15 mouse cellular contexts compared by ENCODE assay signal in genomic region chr3:69813005-69813695, GRCm38 (mm10). TPM values are rescaled to one million over a fixed set of nuclear protein-coding genes. Genes with fewer than 3 reads are reported as not detected.
"Had no signal": no experiment of that assay in that cellular context is flagged by ENCODE, and none has a peak within 500 bp of the region (broad histone marks: within the 10 kb centered on the region; RNA-seq: fewer than 3 reads in every experiment).

No protein-coding gene starts in this region.

- DNase-seq: kidney, adult 9 months; kidney, postnatal 10 days; kidney, postnatal 4 days; liver; liver, embryonic 13.5 days; liver, postnatal 0 days; midbrain, embryonic 14.5 days; retina, postnatal 1 day had no signal

- H3K36me3 ChIP-seq: limb, embryonic 12.5 days; liver, embryonic 13.5 days; midbrain, embryonic 10.5 days; neural tube, embryonic 12.5 days had no signal

- H3K27ac ChIP-seq: layer of hippocampus, adult 2 months; limb, embryonic 12.5 days; liver, embryonic 13.5 days; midbrain, embryonic 10.5 days; neural tube, embryonic 12.5 days had no signal

- ATAC-seq: liver, postnatal 0 days had no signal

- H3K4me1 ChIP-seq: liver, embryonic 13.5 days; midbrain, embryonic 10.5 days; neural tube, embryonic 12.5 days had no signal

- H3K4me2 ChIP-seq: limb, embryonic 12.5 days; liver, embryonic 13.5 days; neural tube, embryonic 12.5 days had no signal

- H3K9me3 ChIP-seq: limb, embryonic 12.5 days; liver, embryonic 13.5 days; midbrain, embryonic 10.5 days; neural tube, embryonic 12.5 days had no signal

- H3K9ac ChIP-seq: limb, embryonic 12.5 days; liver, embryonic 13.5 days; liver, postnatal 0 days; neural tube, embryonic 12.5 days had no signal

- H3K27me3 ChIP-seq: limb, embryonic 12.5 days; liver, embryonic 13.5 days; neural tube, embryonic 12.5 days had no signal

- H3K4me3 ChIP-seq: layer of hippocampus, adult 2 months; limb, embryonic 12.5 days; liver, embryonic 13.5 days; midbrain, embryonic 10.5 days; neural tube, embryonic 12.5 days had no signal

RNA-seq across cellular contexts. Expression of gene Sptssb, which starts 46.6 kb away (rescaled TPM):
- total RNA-seq: megakaryocyte progenitor cell, adult 5-6 weeks; monocyte, adult 5-6 weeks; neutrophil, adult 5-6 weeks had no signal
- polyA plus RNA-seq: limb, embryonic 12.5 days had no signal
